Mouse (Mus musculus) CH12.LX (cell line): ENCODE data around the gene Mia2. TPM values are rescaled to one million over a fixed set of nuclear protein-coding genes. Genes with fewer than 3 reads are reported as not detected.

Experiments used
- DNase-seq: peaks from one replicate; pipeline ENCODE4 v3.0.0-alpha.2; 2013; ENCODE audit errors: extremely low read depth
- H3K27ac ChIP-seq: 2 replicates; pipeline ENCODE4 v1.5.1; 2012; ENCODE audit warnings: low read depth, mild to moderate bottlenecking, control low read depth, moderate library complexity; ENCODE audit not compliant: insufficient read depth
- H3K27me3 ChIP-seq: replicated peaks from 2 replicates; pipeline ENCODE3; 2012; ENCODE audit warnings: inconsistent platforms
- H3K36me3 ChIP-seq, 2 experiments: replicated peaks in 1 of 2; 2 replicates each; pipeline versions ENCODE3 to v1.6.1; 2012; ENCODE audit warnings: inconsistent platforms in 1 of 2, low read length in 1 of 2, mild to moderate bottlenecking in 1 of 2, mixed read lengths in 1 of 2, moderate library complexity in 1 of 2; ENCODE audit not compliant: control insufficient read depth in 1 of 2, insufficient read depth in 1 of 2
- H3K4me1 ChIP-seq, 2 experiments: 2 replicates each; pipeline ENCODE4 v1.6.1; 2012; ENCODE audit warnings: inconsistent platforms in 1 of 2, moderate library complexity in 1 of 2; ENCODE audit not compliant: insufficient read depth in 2 of 2, control insufficient read depth in 1 of 2
- H3K4me2 ChIP-seq: 2 replicates; pipeline ENCODE4 v1.6.1; 2012; ENCODE audit warnings: low read depth, mild to moderate bottlenecking, control low read depth; ENCODE audit not compliant: poor library complexity, insufficient read depth, severe bottlenecking
- H3K4me3 ChIP-seq, 3 experiments: fragments of 150-350 bp in 1 of 3; sonication (generic) in 1 of 3; replicated peaks in 1 of 3; 2 replicates each; pipeline versions ENCODE3 to v1.5.1; 2011 to 2012; ENCODE audit warnings: low read depth in 2 of 3, low read length in 2 of 3, mild to moderate bottlenecking in 2 of 3, moderate library complexity in 2 of 3, control low read depth in 1 of 3, improper control_type of control experiment in 1 of 3, inconsistent platforms in 1 of 3, mixed read lengths in 1 of 3; ENCODE audit not compliant: poor library complexity in 1 of 3
- H3K79me2 ChIP-seq: replicated peaks from 2 replicates; pipeline ENCODE4 v1.6.1; 2012; ENCODE audit warnings: mild to moderate bottlenecking, moderate library complexity; ENCODE audit not compliant: control insufficient read depth, poor library complexity, insufficient read depth, severe bottlenecking; ENCODE audit errors: extremely low read depth
- H3K9ac ChIP-seq: 2 replicates; pipeline ENCODE4 v1.6.1; 2012; ENCODE audit warnings: low read depth, mild to moderate bottlenecking, control low read depth, moderate library complexity; ENCODE audit not compliant: insufficient read depth
- H3K9me3 ChIP-seq: replicated peaks from 2 replicates; pipeline ENCODE3; 2012; ENCODE audit warnings: low read length, inconsistent platforms, mixed read lengths
- BHLHE40 ChIP-seq: IDR thresholded peaks from 2 replicates; pipeline ENCODE4 v1.6.1; 2011; ENCODE audit warnings: mild to moderate bottlenecking, low read depth, low read length, improper control_type of control experiment
- CHD1 ChIP-seq: IDR thresholded peaks from 2 replicates; pipeline ENCODE4 v1.6.1; 2012; ENCODE audit warnings: low read depth, low read length, improper control_type of control experiment, inconsistent platforms
- E2F4 ChIP-seq: IDR thresholded peaks from 2 replicates; pipeline ENCODE4 v1.6.1; 2011; ENCODE audit warnings: low read depth, low read length, improper control_type of control experiment; ENCODE audit not compliant: insufficient replicate concordance
- EP300 ChIP-seq: IDR thresholded peaks from 2 replicates; pipeline ENCODE4 v1.6.1; 2011; ENCODE audit warnings: low read length, improper control_type of control experiment
- IRF4 ChIP-seq: IDR thresholded peaks from 2 replicates; pipeline ENCODE4 v1.6.1; 2014; ENCODE audit warnings: low read depth, mild to moderate bottlenecking, inconsistent platforms, low read length, improper control_type of control experiment
- JUN ChIP-seq: IDR thresholded peaks from 2 replicates; pipeline ENCODE4 v1.6.1; 2011; ENCODE audit warnings: low read depth, mild to moderate bottlenecking, low read length, improper control_type of control experiment, moderate library complexity; ENCODE audit not compliant: insufficient read depth
- JUND ChIP-seq: conservative IDR thresholded peaks from 2 replicates; pipeline ENCODE4 v1.6.1; 2011; ENCODE audit warnings: low read depth, low read length, improper control_type of control experiment
- KAT2A ChIP-seq: IDR thresholded peaks from 2 replicates; pipeline ENCODE4 v1.6.1; 2012; ENCODE audit warnings: low read length, improper control_type of control experiment, inconsistent platforms; ENCODE audit not compliant: insufficient replicate concordance
- MAFK ChIP-seq: IDR thresholded peaks from 2 replicates; pipeline ENCODE4 v1.6.1; 2011; ENCODE audit warnings: low read length, improper control_type of control experiment; ENCODE audit not compliant: insufficient replicate concordance
- MAZ ChIP-seq: IDR thresholded peaks from 2 replicates; pipeline ENCODE4 v1.6.1; 2012; ENCODE audit warnings: low read depth, mild to moderate bottlenecking, inconsistent platforms, low read length, improper control_type of control experiment, moderate library complexity
- MEF2A ChIP-seq: IDR thresholded peaks from 2 replicates; pipeline ENCODE4 v1.6.1; 2014; ENCODE audit warnings: low read depth, mild to moderate bottlenecking, inconsistent platforms, low read length, improper control_type of control experiment, borderline replicate concordance
- MXI1 ChIP-seq: IDR thresholded peaks from 2 replicates; pipeline ENCODE4 v1.6.1; 2011; ENCODE audit warnings: mild to moderate bottlenecking, low read depth, low read length, improper control_type of control experiment
- MYC ChIP-seq: IDR thresholded peaks from 2 replicates; pipeline ENCODE4 v1.6.1; 2011; ENCODE audit warnings: low read depth, mild to moderate bottlenecking, improper control_type of control experiment, low read length
- POLR2AphosphoS2 ChIP-seq: IDR thresholded peaks from 2 replicates; pipeline ENCODE4 v1.6.1; 2011; ENCODE audit warnings: low read depth, low read length, improper control_type of control experiment
- RCOR1 ChIP-seq: conservative IDR thresholded peaks from 2 replicates; pipeline ENCODE4 v1.6.1; 2012; ENCODE audit warnings: low read depth, mild to moderate bottlenecking, inconsistent platforms, low read length, improper control_type of control experiment
- SIN3A ChIP-seq: IDR thresholded peaks from 2 replicates; pipeline ENCODE4 v1.6.1; 2012; ENCODE audit warnings: low read length, improper control_type of control experiment, inconsistent platforms
- UBTF ChIP-seq: IDR thresholded peaks from 2 replicates; pipeline ENCODE4 v1.6.1; 2012; ENCODE audit warnings: low read depth, mild to moderate bottlenecking, inconsistent platforms, low read length, improper control_type of control experiment, moderate library complexity
- ZC3H11A ChIP-seq: IDR thresholded peaks from 2 replicates; pipeline ENCODE4 v1.6.1; 2012; ENCODE audit warnings: low read depth, mild to moderate bottlenecking, inconsistent platforms, low read length, improper control_type of control experiment
- ZNF384 ChIP-seq: IDR thresholded peaks from 2 replicates; pipeline ENCODE4 v1.6.1; 2012; ENCODE audit warnings: low read depth, low read length, improper control_type of control experiment, inconsistent platforms
- dilution Hi-C: fragments of 300-500 bp; cut with MboI; formaldehyde crosslinking; loops from 2 replicates; pipeline ENCODE4 v1.14.3; 2020; ENCODE audit warnings: low sequenced_read_pairs; ENCODE audit not compliant: extremely low pct_unique_long_range_greater_than_20kb, extremely low pct_ligation_motif_present
- in situ Hi-C: fragments of 300-500 bp; cut with MboI; formaldehyde crosslinking; loops from 3 replicates; pipeline ENCODE4 v1.14.3; 2019; ENCODE audit warnings: low sequenced_read_pairs, low pct_ligation_motif_present, low pct_unique_long_range_greater_than_20kb, mixed read lengths
- polyA plus RNA-seq: library from polyadenylated mRNA; unstranded; fragments of >175 nt; gene quantifications from 2 replicates; pipeline ENCODE4 v1.2.1, GENCODE M21; 2012; ENCODE audit warnings: low read depth; ENCODE audit not compliant: insufficient read length
- total RNA-seq, 2 experiments: library from RNA; depleted of rRNA; stranded (reverse); fragments of 300-350 nt in 1 of 2; fragments of >200 nt in 1 of 2; gene quantifications; 2 replicates each; pipeline ENCODE4 v1.2.3; 2012 to 2014

Mia2 gene
- total and polyA plus RNA-seq, 3 experiments: 68.1 to 162 (median 99.2) TPM

GRCm38 (mm10) chr12:59206208-59206999, 110.8 kb downstream of the Mia2 start:
- Histone ChIP-seq H3K4me2 (peak overlapping the region; percentile 81), H3K36me3 (peaks cover 15 to 26% of the 10 kb centered on the region in 2 experiments), H3K4me3 (no peak overlapping the region), H3K27me3 (no peaks in the 10 kb centered on the region), H3K79me2 (peaks cover 10% of the 10 kb centered on the region), H3K27ac (0 out of 2 replicates have a peak overlapping the region, but pooled peaks have one; percentile 45), H3K9me3 (no peaks in the 10 kb centered on the region), H3K9ac (no peak overlapping the region), H3K4me1 (peaks cover 3 to 27% of the 10 kb centered on the region in 2 experiments; a peak in 3 of 4 replicates)
- TF ChIP-seq RCOR1 (no peak), JUN (peak; percentile 75), E2F4 (no peak), JUND (no peak; the same call in 1 of the 2 replicates), MEF2A (peak; percentile 81), IRF4 (peak; percentile 79), BHLHE40 (no peak), EP300 (peak; percentile 61), SIN3A (no peak), MXI1 (no peak; the same call in 1 of the 2 replicates), ZNF384 (peak; percentile 71)
- in situ Hi-C loops: loop anchor here (25.0 kb wide), 1 partner anchor 144 kb away; the partner anchor contains the start of genes Pnn and Trappc6b
- DNase-seq: peak; percentile 69
- dilution Hi-C loops: no loop called here

GRCm38 (mm10) chr12:59207000-59207390, 111.4 kb downstream of the Mia2 start:
- Histone ChIP-seq H3K9me3 (no peaks in the 10 kb centered on the region), H3K79me2 (peaks cover 10% of the 10 kb centered on the region), H3K4me2 (peak overlapping the region; percentile 81; the same call in 1 of the 2 replicates), H3K27me3 (no peaks in the 10 kb centered on the region), H3K4me3 (no peak overlapping the region), H3K9ac (no peak overlapping the region), H3K4me1 (peaks cover 3 to 27% of the 10 kb centered on the region in 2 experiments; a peak in 3 of 4 replicates), H3K27ac (no peak overlapping the region), H3K36me3 (peaks cover 14 to 25% of the 10 kb centered on the region in 2 experiments)
- in situ Hi-C loops (loop anchor here (25.0 kb wide), 1 partner anchor 145 kb away; the partner anchor contains the start of genes Pnn and Trappc6b), dilution Hi-C loops (no loop called here)
- peak; percentile 39 for DNase-seq
- no peak for TF ChIP-seq KAT2A
- TF ChIP-seq MAZ: no peak
- TF ChIP-seq UBTF: no peak
- TF ChIP-seq POLR2AphosphoS2: no peak
- 0 out of 2 replicates have a peak, but pooled peaks have one; percentile 10 for TF ChIP-seq EP300
- TF ChIP-seq MAFK: no peak
- 0 out of 2 replicates have a peak, but pooled peaks have one; percentile 27 for TF ChIP-seq MYC
- no peak for TF ChIP-seq ZC3H11A
- TF ChIP-seq CHD1: 0 out of 2 replicates have a peak, but pooled peaks have one; percentile 49
